Mouse (Mus musculus) C2C12 (cell line): ENCODE measurements around the gene Kcnmb2. TPM values are rescaled to one million over a fixed set of nuclear protein-coding genes. Genes with fewer than 3 reads are reported as not detected.

Experiments
- H3K27me3 ChIP-seq: one replicate; pipeline ENCODE4 v1.6.1; 2011; ENCODE audit not compliant: control insufficient read depth, insufficient read depth, insufficient read length
- H3K36me3 ChIP-seq: one replicate; pipeline ENCODE4 v1.6.1; 2011; ENCODE audit not compliant: control insufficient read depth, insufficient read depth
- H3K4me3 ChIP-seq: one replicate; pipeline ENCODE4 v1.5.1; 2011; ENCODE audit warnings: mild to moderate bottlenecking, control low read depth; ENCODE audit not compliant: poor library complexity, insufficient read depth, severe bottlenecking
- H3K79me2 ChIP-seq: one replicate; pipeline ENCODE4 v1.6.1; 2011; ENCODE audit not compliant: control insufficient read depth, insufficient read depth
- H3K79me3 ChIP-seq: one replicate; pipeline ENCODE4 v1.6.1; 2011; ENCODE audit warnings: low read depth, control low read depth
- H3ac ChIP-seq: one replicate; pipeline ENCODE3; 2011; ENCODE audit warnings: low read depth; ENCODE audit not compliant: control insufficient read depth, insufficient read length
- CEBPB ChIP-seq: IDR thresholded peaks from one replicate; pipeline ENCODE4 v1.6.1; 2011; ENCODE audit warnings: low read depth, mild to moderate bottlenecking, control low read depth, moderate library complexity
- CTCF ChIP-seq: IDR thresholded peaks from one replicate; pipeline ENCODE4 v1.5.1; 2011; ENCODE audit not compliant: control insufficient read depth, insufficient read depth, insufficient read length
- FOSL1 ChIP-seq: IDR thresholded peaks from one replicate; pipeline ENCODE4 v1.8.0; 2011; ENCODE audit warnings: mild to moderate bottlenecking, low read length; ENCODE audit not compliant: poor library complexity, insufficient read depth, severe bottlenecking
- MAX ChIP-seq: IDR thresholded peaks from one replicate; pipeline ENCODE4 v1.6.1; 2011; ENCODE audit warnings: mild to moderate bottlenecking, control low read depth
- MYOD1 ChIP-seq: IDR thresholded peaks from one replicate; pipeline ENCODE4 v1.6.1; 2011; ENCODE audit warnings: low read depth; ENCODE audit not compliant: control insufficient read depth, insufficient read length
- MYOG ChIP-seq: IDR thresholded peaks from one replicate; pipeline ENCODE4 v1.6.1; 2011; ENCODE audit not compliant: control insufficient read depth, insufficient read length; ENCODE audit errors: extremely low read depth
- USF1 ChIP-seq: IDR thresholded peaks from one replicate; pipeline ENCODE4 v1.6.1; 2011; ENCODE audit warnings: low read depth, mild to moderate bottlenecking, control low read depth, moderate library complexity
- polyA plus RNA-seq: library from polyadenylated mRNA; unstranded; fragments of >200 nt; fragmentation: generic; extraction: Trizol; gene quantifications from one replicate; pipeline ENCODE4 v1.2.1, GENCODE M21; 2012; ENCODE audit warnings: missing spikeins

The Kcnmb2 gene
- polyA plus RNA-seq, 1 experiment = not detected

- H3K27me3 ChIP-seq = no peaks in the 10 kb centered on the region
- H3K79me3 ChIP-seq = no peaks in the 10 kb centered on the region
- no peak overlapping the region for H3ac ChIP-seq
- no peak overlapping the region for H3K4me3 ChIP-seq
- no peaks in the 10 kb centered on the region for H3K79me2 ChIP-seq
- no peak for TF ChIP-seq CEBPB
- no peak for TF ChIP-seq USF1
- TF ChIP-seq FOSL1 = no peak
- TF ChIP-seq CTCF = no peak
- no peak for TF ChIP-seq MYOD1
- no peak for TF ChIP-seq MYOG
- TF ChIP-seq MAX = no peak
- no peaks in the 10 kb centered on the region for H3K36me3 ChIP-seq
Observed at GRCm38 (mm10) chr3:31903506-31903905, 1.2 kb downstream of the Kcnmb2 start.

- Histone ChIP-seq H3ac (no peak overlapping the region), H3K79me3 (no peaks in the 10 kb centered on the region), H3K79me2 (no peaks in the 10 kb centered on the region), H3K4me3 (no peak overlapping the region), H3K27me3 (no peaks in the 10 kb centered on the region), H3K36me3 (no peaks in the 10 kb centered on the region)
- TF ChIP-seq CEBPB (no peak), FOSL1 (no peak), CTCF (no peak)
Observed at GRCm38 (mm10) chr3:31904156-31904555, 1.8 kb downstream of the Kcnmb2 start.

- H3K27me3 ChIP-seq = no peaks in the 10 kb centered on the region
- H3K36me3 ChIP-seq = no peaks in the 10 kb centered on the region
- no peaks in the 10 kb centered on the region for H3K79me2 ChIP-seq
- TF ChIP-seq CEBPB (no peak), MAX (no peak), FOSL1 (no peak), MYOD1 (no peak), CTCF (no peak)
- no peak overlapping the region for H3ac ChIP-seq
- H3K4me3 ChIP-seq = no peak overlapping the region
- H3K79me3 ChIP-seq = no peaks in the 10 kb centered on the region
Observed at GRCm38 (mm10) chr3:31911168-31911567, 8.9 kb downstream of the Kcnmb2 start.

GRCm38 (mm10) chr3:31911690-31912089 lies 9.4 kb downstream of the Kcnmb2 start:
- Histone ChIP-seq H3K27me3 (no peaks in the 10 kb centered on the region), H3ac (no peak overlapping the region), H3K4me3 (no peak overlapping the region), H3K79me2 (no peaks in the 10 kb centered on the region), H3K79me3 (no peaks in the 10 kb centered on the region), H3K36me3 (no peaks in the 10 kb centered on the region)
- TF ChIP-seq FOSL1 = no peak
- TF ChIP-seq MAX = no peak
- no peak for TF ChIP-seq CTCF
- TF ChIP-seq MYOG = no peak
- no peak for TF ChIP-seq MYOD1
- no peak for TF ChIP-seq CEBPB
- no peak for TF ChIP-seq USF1

GRCm38 (mm10) chr3:31928544-31928943 lies 26.2 kb downstream of the Kcnmb2 start:
- Histone ChIP-seq H3K79me3 (no peaks in the 10 kb centered on the region), H3K27me3 (no peaks in the 10 kb centered on the region), H3K79me2 (no peaks in the 10 kb centered on the region), H3K4me3 (no peak overlapping the region), H3K36me3 (no peaks in the 10 kb centered on the region), H3ac (no peak overlapping the region)
- TF ChIP-seq CTCF (no peak), USF1 (no peak), MYOG (no peak), MYOD1 (no peak), CEBPB (no peak), FOSL1 (no peak), MAX (no peak)

GRCm38 (mm10) chr3:31934704-31935103 lies 32.4 kb downstream of the Kcnmb2 start:
- no peak overlapping the region for H3ac ChIP-seq
- H3K79me2 ChIP-seq = no peaks in the 10 kb centered on the region
- TF ChIP-seq MYOG = no peak
- no peak for TF ChIP-seq CTCF
- no peak for TF ChIP-seq USF1
- no peak for TF ChIP-seq CEBPB
- no peak for TF ChIP-seq FOSL1
- no peak for TF ChIP-seq MAX
- TF ChIP-seq MYOD1 = no peak
- no peak overlapping the region for H3K4me3 ChIP-seq
- no peaks in the 10 kb centered on the region for H3K27me3 ChIP-seq
- no peaks in the 10 kb centered on the region for H3K79me3 ChIP-seq
- no peaks in the 10 kb centered on the region for H3K36me3 ChIP-seq
